Mouse (Mus musculus) bone marrow, adult 2 months (tissue): ENCODE results near the gene Stat2. TPM values are rescaled to one million over a fixed set of nuclear protein-coding genes. Genes with fewer than 3 reads are reported as not detected.
"Not testable (repeated sequence)": the region's sequence is repeated elsewhere in the genome, so short reads cannot be mapped to it uniquely, and the experiment has no call there.

ENCODE experiments used
- H3K27ac ChIP-seq: fragments of 200-500 bp; 2 replicates; pipeline ENCODE4 v1.5.1; 2012; ENCODE audit warnings: low read depth, mild to moderate bottlenecking, control low read depth, inconsistent platforms, low read length; ENCODE audit not compliant: control insufficient read depth, poor library complexity, insufficient read depth
- H3K4me1 ChIP-seq: fragments of 200-500 bp; 2 replicates; pipeline ENCODE4 v1.6.1; 2011; ENCODE audit warnings: low read length; ENCODE audit not compliant: control insufficient read depth, insufficient read depth
- H3K4me3 ChIP-seq: fragments of 200-500 bp; replicated peaks from 2 replicates; pipeline ENCODE3; 2011; ENCODE audit warnings: mild to moderate bottlenecking, low read depth, low read length, control low read depth; ENCODE audit not compliant: control insufficient read depth
- CTCF ChIP-seq: fragments of 200-500 bp; IDR thresholded peaks from 2 replicates; pipeline ENCODE4 v1.5.1; 2011; ENCODE audit warnings: low read length, control low read depth; ENCODE audit not compliant: control insufficient read depth, insufficient read depth
- POLR2A ChIP-seq: fragments of 200-500 bp; IDR thresholded peaks from 2 replicates; pipeline ENCODE4 v1.6.1; 2011; ENCODE audit warnings: low read depth, mild to moderate bottlenecking, control low read depth, low read length, borderline replicate concordance; ENCODE audit not compliant: control insufficient read depth
- WGBS: fragments of 180-500 bp; shearing (Covaris S2); methylation state at CpG from one replicate; pipeline ENCODE4 v1.1.7; 2018; 5-methylcytosine and 5-hydroxymethylcytosine counted together
- polyA plus RNA-seq: library from polyadenylated mRNA; stranded (reverse); fragments of >200 nt; gene quantifications from 2 replicates; pipeline ENCODE4 v1.2.4, GENCODE M21; 2011; ENCODE audit warnings: low replicate concordance; ENCODE audit not compliant: missing spikeins, insufficient read depth, insufficient read length

Stat2 gene
- polyA plus RNA-seq, 1 experiment, result 54.1 TPM

DNA sequence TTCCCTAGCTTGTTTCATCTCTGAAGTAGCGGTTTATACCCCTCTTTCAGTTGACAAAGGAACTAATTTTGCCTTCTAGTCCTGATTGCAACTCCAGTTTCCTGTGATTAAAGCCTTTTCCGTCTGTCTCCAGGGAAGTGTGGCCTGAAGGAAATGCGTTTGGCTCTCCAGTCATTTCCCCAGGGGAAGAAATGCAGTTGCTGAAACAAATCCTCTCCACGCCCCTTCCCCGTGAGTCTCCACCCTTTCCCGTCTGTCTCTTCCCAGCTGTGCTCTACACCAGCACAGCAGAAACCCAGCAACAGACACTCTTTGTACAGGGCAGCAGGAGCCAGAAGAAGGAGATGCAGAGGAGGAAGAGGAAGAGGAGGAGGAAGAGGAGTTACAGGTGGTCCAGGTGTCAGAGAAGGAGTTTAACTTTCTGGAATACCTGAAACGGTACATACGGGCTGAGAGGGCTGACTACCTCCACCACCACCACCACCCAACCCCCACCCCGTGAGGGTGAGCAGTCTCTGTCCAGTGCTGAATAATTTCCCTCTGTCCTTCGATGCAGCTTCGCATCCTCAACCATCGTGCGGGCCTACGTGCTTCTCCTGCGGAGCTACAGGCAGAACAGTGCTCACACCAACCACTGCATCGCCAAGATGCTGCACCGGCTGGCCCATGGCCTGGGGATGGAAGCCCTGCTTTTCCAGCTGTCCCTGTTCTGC, 23.2 kb upstream of the Stat2 start:
- Histone ChIP-seq H3K27ac (no peak overlapping the region), H3K4me3 (no peak overlapping the region), H3K4me1 (no peaks in the 10 kb centered on the region)
- TF ChIP-seq POLR2A (no peak), CTCF (no peak)
- WGBS, result 87% methylated on average over 17 of the region's 17 CpGs

DNA sequence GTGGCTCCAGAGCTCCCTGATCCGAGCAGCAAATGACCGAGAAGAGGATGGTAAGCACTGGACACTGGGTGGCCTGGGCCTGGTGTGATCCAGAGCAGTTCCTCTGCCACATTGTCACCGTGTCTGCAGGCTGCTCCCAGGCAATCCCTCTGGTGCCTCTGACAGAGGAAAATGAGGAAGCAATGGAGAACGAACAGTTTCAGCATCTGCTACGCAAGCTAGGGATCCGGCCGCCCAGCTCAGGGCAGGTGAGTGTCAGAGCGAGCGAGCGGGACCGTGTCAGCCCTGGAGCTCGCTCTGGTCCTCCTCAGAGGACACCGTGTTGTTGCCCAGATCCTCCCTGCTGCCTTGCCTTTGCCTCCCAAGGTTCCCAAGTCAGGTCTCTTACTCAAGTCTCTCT, 19.8 kb upstream of the Stat2 start:
- Histone ChIP-seq H3K27ac (no peak overlapping the region; the same call in 1 of the 2 replicates), H3K4me3 (no peak overlapping the region), H3K4me1 (no peaks in the 10 kb centered on the region)
- TF ChIP-seq CTCF, result no peak
- TF ChIP-seq POLR2A, result no peak
- 83% methylated on average over 13 of the region's 13 CpGs for WGBS

DNA sequence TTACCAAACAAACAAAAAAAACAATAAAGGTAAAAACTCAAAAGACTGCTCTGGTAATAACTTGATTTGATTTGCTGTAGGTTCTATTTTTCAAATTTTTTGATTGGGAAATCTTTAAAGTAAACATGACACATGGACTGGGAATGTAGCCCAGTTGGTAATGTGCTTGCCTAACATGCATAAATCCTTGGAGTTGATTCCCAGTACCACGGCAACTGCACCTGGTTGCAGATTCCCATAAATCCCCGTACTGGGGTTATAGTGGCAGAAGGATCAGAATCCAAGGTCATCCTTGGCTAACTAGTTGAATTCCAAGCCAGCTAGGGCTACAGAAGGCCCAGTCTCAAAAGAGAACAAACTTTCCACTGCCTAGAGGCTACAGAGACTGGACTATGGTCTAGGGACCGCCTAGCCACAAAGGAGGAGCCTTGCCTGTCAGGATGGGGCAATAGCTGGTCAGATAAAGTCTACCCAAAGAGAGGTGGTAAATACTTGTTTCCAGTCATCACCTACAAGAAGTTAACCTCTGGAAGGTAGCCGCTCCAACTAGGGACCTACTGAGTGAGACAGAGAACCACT, 16.6 kb upstream of the Stat2 start, which contains the start of gene Apon:
Gene Apon, plus strand, starts transcription at position 420 of the 579 bp plus-strand sequence.
- WGBS, result 84% methylated on average over 4 of the region's 4 CpGs
- TF ChIP-seq CTCF, result no peak
- no peak for TF ChIP-seq POLR2A
- Histone ChIP-seq H3K4me3 (no peak within 1 kb of the TSS), H3K27ac (no peak within 1 kb of the TSS), H3K4me1 (no peaks in the 10 kb centered on the region)

DNA sequence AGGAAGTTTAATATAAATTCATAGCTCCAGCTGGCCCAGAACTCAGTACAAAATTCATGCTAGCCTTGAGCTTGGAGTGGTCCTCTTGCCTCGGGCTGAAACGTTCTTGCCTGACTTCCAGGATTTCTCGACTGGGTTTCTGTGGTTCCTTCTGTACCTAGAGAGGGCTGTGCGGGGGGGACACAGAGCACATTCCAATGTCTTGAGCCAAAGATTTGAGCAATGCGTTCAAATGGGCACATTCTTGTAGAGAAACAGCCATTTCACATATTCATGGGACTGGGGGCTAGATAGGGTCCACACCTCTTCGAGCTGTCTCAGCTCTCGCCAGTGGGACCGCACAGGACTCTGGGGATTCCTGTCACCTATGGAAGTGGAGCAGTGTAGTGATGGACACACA, 14.4 kb upstream of the Stat2 start:
- WGBS, result 83% methylated on average over 8 of the region's 8 CpGs
- TF ChIP-seq POLR2A (no peak), CTCF (no peak)
- H3K4me3 ChIP-seq, result no peak overlapping the region
- no peak overlapping the region for H3K27ac ChIP-seq
- peaks cover 2% of the 10 kb centered on the region for H3K4me1 ChIP-seq

DNA sequence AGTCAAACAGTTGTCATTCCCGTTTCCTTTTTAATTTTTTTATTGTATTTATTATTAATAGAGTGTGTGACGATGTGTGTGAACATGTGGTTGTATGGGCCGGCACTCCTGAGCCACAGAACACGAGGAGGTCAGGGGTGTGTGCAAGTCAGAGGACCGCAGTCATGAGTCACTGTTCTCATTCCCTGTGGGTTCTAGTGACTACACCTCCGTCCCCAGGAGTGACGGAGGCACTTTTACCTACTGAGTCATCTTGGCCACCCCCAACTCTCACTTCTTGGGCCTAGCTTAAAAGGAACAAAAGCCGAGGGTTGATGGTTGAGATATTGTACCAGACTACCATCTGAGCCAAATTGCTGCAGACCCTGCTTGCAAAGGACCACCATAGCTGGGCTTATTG, 14.0 kb upstream of the Stat2 start:
- 82% methylated on average over 8 of the region's 8 CpGs for WGBS
- Histone ChIP-seq H3K27ac (no peak overlapping the region), H3K4me1 (peaks cover 2% of the 10 kb centered on the region), H3K4me3 (no peak overlapping the region)
- TF ChIP-seq CTCF (no peak), POLR2A (no peak)

DNA sequence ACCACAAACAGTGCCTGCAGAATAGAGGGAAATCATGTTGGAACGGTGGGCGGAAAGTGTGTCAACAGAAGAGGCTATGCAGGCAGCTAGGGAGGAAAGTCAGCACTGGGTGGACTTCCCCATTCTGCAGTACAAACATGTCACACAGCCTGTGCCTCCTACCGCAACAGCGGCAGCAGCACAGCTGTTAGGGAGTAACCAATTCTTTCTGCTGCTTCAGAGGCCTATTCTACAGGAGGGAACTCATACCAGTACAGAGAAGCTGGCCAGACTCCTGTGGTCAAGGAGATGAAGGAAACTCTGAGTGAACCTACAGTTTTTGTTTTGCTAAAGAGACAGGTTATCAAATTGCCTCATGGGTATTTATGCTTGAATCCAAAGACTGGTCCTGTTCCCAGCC, 11.4 kb upstream of the Stat2 start:
- 10% methylated on average over 4 of the region's 4 CpGs for WGBS
- H3K27ac ChIP-seq, result peak overlapping the region; percentile 71; the same call in 1 of the 2 replicates
- peaks cover 2% of the 10 kb centered on the region for H3K4me1 ChIP-seq
- TF ChIP-seq POLR2A (no peak), CTCF (no peak)
- H3K4me3 ChIP-seq, result no peak overlapping the region

DNA sequence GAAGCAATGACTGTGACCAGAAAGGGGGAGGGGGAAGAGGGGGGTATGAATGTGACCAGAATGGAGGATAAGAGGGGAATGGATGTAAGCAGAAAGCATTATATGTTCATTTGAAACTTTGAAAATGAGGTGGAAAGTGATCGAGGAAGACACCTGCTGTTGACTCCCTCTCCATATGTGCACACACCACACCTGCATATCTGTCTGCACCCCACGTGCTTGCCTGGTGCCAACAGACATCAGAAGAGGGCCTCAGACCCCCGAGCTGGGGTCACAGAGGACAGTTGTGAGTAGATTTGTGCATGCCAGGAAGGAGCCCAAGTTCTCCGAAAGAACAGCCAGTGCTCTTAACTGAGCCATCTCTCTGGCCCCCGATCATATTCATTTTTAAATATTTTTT, 10.4 kb upstream of the Stat2 start:
- TF ChIP-seq CTCF, result no peak
- TF ChIP-seq POLR2A, result no peak
- Histone ChIP-seq H3K4me3 (no peak overlapping the region), H3K4me1 (peaks cover 2% of the 10 kb centered on the region), H3K27ac (no peak overlapping the region)
- 73% methylated on average over 5 of the region's 5 CpGs for WGBS

DNA sequence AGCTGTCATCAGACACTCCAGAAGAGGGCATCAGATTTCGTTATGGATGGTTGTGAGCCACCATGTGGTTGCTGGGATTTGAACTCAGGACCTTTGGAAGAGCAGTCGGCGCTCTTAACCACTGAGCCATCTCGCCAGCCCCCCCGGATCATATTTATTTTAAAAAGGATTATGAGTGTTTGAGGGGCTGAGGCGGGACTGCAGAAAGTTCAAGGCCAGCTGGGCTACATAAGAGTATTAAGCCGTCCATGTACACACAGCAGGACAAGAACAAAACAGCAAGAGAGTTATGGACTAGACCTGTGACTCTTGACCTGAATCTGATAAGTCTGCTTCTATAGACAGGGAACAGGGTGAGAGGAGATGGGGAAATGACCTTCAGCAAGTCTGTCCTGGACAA, 10.0 kb upstream of the Stat2 start:
- not testable (repeated sequence) for H3K4me3 ChIP-seq, H3K4me1 ChIP-seq, H3K27ac ChIP-seq
- 81% methylated on average over 7 of the region's 7 CpGs for WGBS
